Mouse (Mus musculus) kidney, adult 8-10 months (tissue): Measurements from ENCODE around the gene Pknox1.
A peak's percentile ranks its signal among the peaks of the same experiment; 100 is the strongest.

ENCODE experiments used
- DNase-seq, 2 experiments: peaks; one replicate each; pipeline ENCODE4 v3.0.0; 2022

Pknox1 gene

DNA sequence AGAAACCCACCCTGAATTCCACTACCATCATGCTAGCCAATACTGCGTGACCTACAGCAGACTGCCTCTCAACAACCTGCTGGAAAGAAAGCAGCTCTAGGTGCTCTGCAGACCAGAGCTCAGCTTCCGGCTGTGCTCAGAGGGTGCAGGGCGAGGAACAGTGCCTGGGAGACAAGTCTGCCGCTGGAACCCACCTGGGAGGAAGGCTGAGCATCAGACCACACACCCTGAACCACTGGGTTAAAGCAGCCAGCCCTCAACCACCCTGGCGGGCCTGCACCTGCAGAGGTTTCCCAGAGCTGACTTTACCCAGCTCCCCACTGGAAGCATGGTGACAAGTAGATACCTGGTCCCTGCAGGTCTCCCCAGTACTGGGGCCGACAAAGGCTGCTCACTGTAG is 88.7 kb downstream of the Pknox1 start:
- DNase-seq, result no peak

DNA sequence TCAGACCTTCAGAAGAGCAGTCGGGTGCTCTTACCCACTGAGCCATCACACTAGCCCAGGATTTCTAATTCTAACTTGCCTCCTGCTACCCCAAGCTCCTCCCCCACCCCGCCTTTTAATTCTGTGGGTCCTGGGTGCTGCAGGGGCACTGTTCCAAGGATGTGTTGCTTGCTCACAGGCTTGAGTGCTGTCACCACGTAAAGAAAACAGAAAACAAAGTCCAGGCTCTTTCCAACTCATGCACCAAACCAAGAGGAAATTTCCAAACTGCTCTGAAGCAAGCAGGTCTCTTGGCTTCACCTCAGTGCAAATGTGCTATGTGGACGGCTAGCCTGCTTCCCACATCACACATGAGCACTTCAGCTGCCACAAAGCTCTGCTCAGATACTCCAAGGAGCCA is 90.8 kb downstream of the Pknox1 start:
- peak; percentile 44 to 54 for DNase-seq

DNA sequence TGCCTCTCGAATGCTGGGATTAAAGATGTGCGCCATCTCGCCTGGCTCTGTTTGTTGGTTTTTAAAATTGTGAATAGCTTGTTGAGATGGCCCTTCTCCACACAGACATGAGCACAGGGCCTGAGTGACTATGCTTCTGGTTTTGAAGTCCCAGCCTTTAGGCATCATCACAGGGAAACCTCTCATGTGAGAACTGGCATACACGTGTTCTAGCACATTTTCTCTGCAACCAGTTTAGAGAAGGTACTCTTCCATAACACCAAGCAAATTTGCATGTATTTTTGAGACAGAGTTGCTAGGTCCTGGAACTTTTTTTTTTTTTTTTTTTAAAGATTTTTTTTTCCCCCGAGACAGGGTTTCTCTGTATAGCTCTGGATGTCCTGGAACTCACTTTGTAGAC is 92.1 kb downstream of the Pknox1 start:
- DNase-seq, result no peak
